Comparison of ENCODE assay signal across 7 mouse cellular contexts in genomic region chr11:4637534-4638234, GRCm38 (mm10). TPM values are rescaled to one million over a fixed set of nuclear protein-coding genes. Genes with fewer than 3 reads are reported as not detected.
DNase-seq lines count a peak whose midpoint lies in the region; ATAC-seq lines count a peak whose summit lies in the region.

Ascc2 (plus strand) TSS chr11:4637747.

- peaks cover 8% of the 10 kb centered on the region; the same call in 1 of the 2 replicates for H3K4me1 ChIP-seq in intestine, embryonic 16.5 days (ENCODE audit: control insufficient read depth, insufficient read depth, low read length)
- peaks cover 6% of the 10 kb centered on the region for H3K4me1 ChIP-seq in midbrain, embryonic 11.5 days (ENCODE audit: control insufficient read depth, insufficient read depth, low read length)

- H3K9me3 ChIP-seq in intestine, embryonic 16.5 days (ENCODE audit: control insufficient read depth, low read length), result no peaks in the 10 kb centered on the region
- no peaks in the 10 kb centered on the region for H3K9me3 ChIP-seq in midbrain, embryonic 11.5 days (ENCODE audit: control insufficient read depth, low read length)

- peak within 1 kb of the TSS; percentile 82 for H3K4me2 ChIP-seq in intestine, embryonic 16.5 days (ENCODE audit: low read depth, low read length)
- H3K4me2 ChIP-seq in midbrain, embryonic 11.5 days, result peak within 1 kb of the TSS; percentile 65

- peak; percentile 96 for ATAC-seq in intestine, embryonic 16.5 days
- ATAC-seq in midbrain, embryonic 11.5 days (ENCODE audit: low FRiP score), result peak; percentile 93

- intact Hi-C loops in left cerebral cortex, postnatal 36 days (cut with DNase I), result no loop called here

- no peaks in the 10 kb centered on the region for H3K27me3 ChIP-seq in intestine, embryonic 16.5 days (replicated peaks; ENCODE audit: control insufficient read depth, insufficient read depth, low read length)
- H3K27me3 ChIP-seq in midbrain, embryonic 11.5 days (ENCODE audit: control insufficient read depth, insufficient read depth, low read length), result no peaks in the 10 kb centered on the region

- H3K27ac ChIP-seq in intestine, embryonic 16.5 days (ENCODE audit: low read length), result peak within 1 kb of the TSS; percentile 91
- no peak within 1 kb of the TSS for H3K27ac ChIP-seq in midbrain, embryonic 11.5 days (ENCODE audit: low read depth, low read length)

- peak within 1 kb of the TSS; percentile 78 for H3K9ac ChIP-seq in intestine, embryonic 16.5 days (ENCODE audit: low read depth, low read length)
- H3K9ac ChIP-seq in midbrain, embryonic 11.5 days (ENCODE audit: low read length), result peak within 1 kb of the TSS; percentile 79

- under 1% methylated on average over 35 of the region's 35 CpGs for WGBS in intestine, embryonic 16.5 days
- WGBS in midbrain, embryonic 11.5 days, result under 1% methylated on average over 35 of the region's 35 CpGs

- peak within 1 kb of the TSS; percentile 70 for H3K4me3 ChIP-seq in intestine, embryonic 16.5 days (ENCODE audit: low read length)
- peak within 1 kb of the TSS; percentile 77 for H3K4me3 ChIP-seq in midbrain, embryonic 11.5 days (ENCODE audit: low read depth, low read length)

- H3K36me3 ChIP-seq in intestine, embryonic 16.5 days (ENCODE audit: control insufficient read depth, insufficient read depth, low read length), result no peaks in the 10 kb centered on the region
- H3K36me3 ChIP-seq in midbrain, embryonic 11.5 days (ENCODE audit: control insufficient read depth, insufficient read depth, low read length), result no peaks in the 10 kb centered on the region; the same call in 1 of the 2 replicates

- DNase-seq in adrenal gland, adult 2 months, result peak; percentile 99
- peak; percentile 90 for DNase-seq in embryo, embryonic 11.5 days (ENCODE audit: low read depth, low spot score)
- peak; percentile 96 to 97 for DNase-seq in gastrocnemius, postnatal 4 days (ENCODE audit: low spot score in 2 of 2)
- peak; percentile 85 to 87 for DNase-seq in left cerebral cortex, postnatal 36 days (ENCODE audit: low spot score in 2 of 2)
- peak; percentile 99 for DNase-seq in midbrain, embryonic 11.5 days (ENCODE audit: low spot score, missing footprints)
- peak; percentile 87 for DNase-seq in skeletal muscle tissue, adult 2 months (ENCODE audit: low read depth, low spot score)

RNA-seq across cellular contexts. Expression of gene Ascc2, which starts in this region (rescaled TPM):
- 10 to 100 TPM; 46.3 to 51.5 TPM for total RNA-seq in adrenal gland, adult 2 months (2021)
- 10.7 and 12.8 TPM in 2 replicates for polyA plus RNA-seq in adrenal gland, adult 2 months (2012; rRNA removed)
- 10 to 100 TPM; 20.0 to 20.6 TPM for total RNA-seq in gastrocnemius, postnatal 4 days (2021)
- polyA plus RNA-seq in intestine, embryonic 16.5 days (2015; fragmentation: Nextera tagmentation; extraction: Ambion mirVana), result 32.0 and 32.8 TPM in 2 replicates
- total RNA-seq in left cerebral cortex, postnatal 36 days (2021), result 10 to 100 TPM; 15.1 to 21.6 TPM
- polyA plus RNA-seq in midbrain, embryonic 11.5 days (2014; fragmentation: Nextera tagmentation; extraction: Ambion mirVana), result 30.5 and 33.4 TPM in 2 replicates
